Mouse (Mus musculus) MEL (cell line): ENCODE data around the gene Coro7. TPM values are rescaled to one million over a fixed set of nuclear protein-coding genes. Genes with fewer than 3 reads are reported as not detected.

ENCODE experiments used
- DNase-seq: peaks from one replicate; pipeline ENCODE4 v3.0.0; 2011; ENCODE audit warnings: low read depth, low spot score
- H3K27ac ChIP-seq: 2 replicates; pipeline ENCODE4 v1.5.1; 2012; ENCODE audit warnings: low read depth, mild to moderate bottlenecking, control low read depth, low read length, moderate library complexity; ENCODE audit not compliant: control insufficient read depth
- H3K27me3 ChIP-seq, 2 experiments: fragments of 150-350 bp in 1 of 2; sonication (generic) in 1 of 2; 2 replicates each; pipeline ENCODE4 v1.6.1; 2012; ENCODE audit warnings: low read length in 2 of 2, mild to moderate bottlenecking in 2 of 2, improper control_type of control experiment in 1 of 2, moderate library complexity in 1 of 2; ENCODE audit not compliant: insufficient read depth in 2 of 2, control insufficient read depth in 1 of 2
- H3K36me3 ChIP-seq, 2 experiments: 2 replicates each; pipeline ENCODE4 v1.6.1; 2012 to 2014; ENCODE audit warnings: low read length in 2 of 2, improper control_type of control experiment in 1 of 2, inconsistent platforms in 1 of 2, mild to moderate bottlenecking in 1 of 2; ENCODE audit not compliant: insufficient read depth in 2 of 2, control insufficient read depth in 1 of 2
- H3K4me1 ChIP-seq, 2 experiments: fragments of 150-350 bp in 1 of 2; sonication (generic) in 1 of 2; 2 replicates each; pipeline ENCODE4 v1.6.1; 2012; ENCODE audit warnings: low read length in 2 of 2, improper control_type of control experiment in 1 of 2, mild to moderate bottlenecking in 1 of 2; ENCODE audit not compliant: insufficient read depth in 2 of 2, control insufficient read depth in 1 of 2
- H3K4me3 ChIP-seq, 2 experiments: fragments of 150-350 bp in 1 of 2; sonication (generic) in 1 of 2; 2 replicates each; pipeline ENCODE4 v1.5.1; 2012; ENCODE audit warnings: low read depth in 2 of 2, low read length in 2 of 2, mild to moderate bottlenecking in 2 of 2, moderate library complexity in 2 of 2, control low read depth in 1 of 2, improper control_type of control experiment in 1 of 2; ENCODE audit not compliant: control insufficient read depth in 1 of 2, insufficient read depth in 1 of 2
- H3K79me2 ChIP-seq: 2 replicates; pipeline ENCODE4 v1.6.1; 2012; ENCODE audit warnings: mild to moderate bottlenecking, low read length, moderate library complexity; ENCODE audit not compliant: control insufficient read depth, poor library complexity, insufficient read depth
- H3K9ac ChIP-seq: 2 replicates; pipeline ENCODE4 v1.6.1; 2012; ENCODE audit warnings: low read depth, mild to moderate bottlenecking, control low read depth, low read length, moderate library complexity; ENCODE audit not compliant: control insufficient read depth, poor library complexity, severe bottlenecking
- H3K9me3 ChIP-seq: fragments of 150-350 bp; sonication (generic); replicated peaks from 2 replicates; pipeline ENCODE4 v1.6.1; 2012; ENCODE audit warnings: mild to moderate bottlenecking, low read length, improper control_type of control experiment, moderate library complexity; ENCODE audit not compliant: insufficient read depth
- CHD1 ChIP-seq: IDR thresholded peaks from 2 replicates; pipeline ENCODE4 v1.6.1; 2012; ENCODE audit warnings: low read depth, mild to moderate bottlenecking, inconsistent platforms, low read length, improper control_type of control experiment
- CHD2 ChIP-seq: IDR thresholded peaks from 2 replicates; pipeline ENCODE4 v1.6.1; 2011; ENCODE audit warnings: low read length, improper control_type of control experiment
- CTCF ChIP-seq, 3 experiments: IDR thresholded peaks in 2 of 3; conservative IDR thresholded peaks in 1 of 3; 2 replicates each; pipeline ENCODE4 v1.5.1; 2011 to 2012; ENCODE audit warnings: low read length in 3 of 3, low read depth in 2 of 3, mild to moderate bottlenecking in 2 of 3, improper control_type of control experiment in 1 of 3, inconsistent platforms in 1 of 3, mixed read lengths in 1 of 3, moderate library complexity in 1 of 3; ENCODE audit not compliant: control insufficient read depth in 1 of 3, insufficient read depth in 1 of 3, poor library complexity in 1 of 3, severe bottlenecking in 1 of 3
- E2F4 ChIP-seq: IDR thresholded peaks from 2 replicates; pipeline ENCODE4 v1.6.1; 2011; ENCODE audit warnings: low read depth, low read length, improper control_type of control experiment, borderline replicate concordance
- ETS1 ChIP-seq: IDR thresholded peaks from 2 replicates; pipeline ENCODE4 v1.6.1; 2012; ENCODE audit warnings: low read depth, mild to moderate bottlenecking, inconsistent platforms, low read length, improper control_type of control experiment, moderate library complexity
- GABPA ChIP-seq: IDR thresholded peaks from 2 replicates; pipeline ENCODE4 v1.6.1; 2012; ENCODE audit warnings: low read depth, mild to moderate bottlenecking, inconsistent platforms, low read length, improper control_type of control experiment, moderate library complexity
- GATA1 ChIP-seq: IDR thresholded peaks from 2 replicates; pipeline ENCODE4 v1.6.1; 2011; ENCODE audit warnings: low read depth, low read length, improper control_type of control experiment
- JUND ChIP-seq: IDR thresholded peaks from 2 replicates; pipeline ENCODE4 v1.6.1; 2011; ENCODE audit warnings: low read depth, mild to moderate bottlenecking, improper control_type of control experiment, low read length
- MEF2A ChIP-seq: IDR thresholded peaks from 2 replicates; pipeline ENCODE4 v1.6.1; 2014; ENCODE audit warnings: low read depth, mild to moderate bottlenecking, inconsistent platforms, low read length, improper control_type of control experiment; ENCODE audit not compliant: poor library complexity, insufficient replicate concordance, severe bottlenecking; ENCODE audit errors: extremely low read depth
- MXI1 ChIP-seq: IDR thresholded peaks from 2 replicates; pipeline ENCODE4 v1.6.1; 2011; ENCODE audit warnings: mild to moderate bottlenecking, low read depth, low read length, improper control_type of control experiment
- POLR2AphosphoS2 ChIP-seq: IDR thresholded peaks from 2 replicates; pipeline ENCODE4 v1.6.1; 2011; ENCODE audit warnings: low read length, improper control_type of control experiment
- TAL1 ChIP-seq: IDR thresholded peaks from 2 replicates; pipeline ENCODE4 v1.6.1; 2012; ENCODE audit warnings: mild to moderate bottlenecking, inconsistent platforms, low read length, moderate library complexity, mixed read lengths
- TBP ChIP-seq: IDR thresholded peaks from 2 replicates; pipeline ENCODE4 v1.8.0; 2011; ENCODE audit warnings: low read depth, low read length, improper control_type of control experiment
- TCF12 ChIP-seq: IDR thresholded peaks from 2 replicates; pipeline ENCODE4 v1.6.1; 2014; ENCODE audit warnings: low read depth, mild to moderate bottlenecking, inconsistent platforms, low read length, improper control_type of control experiment, moderate library complexity
- USF1 ChIP-seq: IDR thresholded peaks from 2 replicates; pipeline ENCODE4 v1.6.1; 2014; ENCODE audit warnings: low read depth, mild to moderate bottlenecking, inconsistent platforms, low read length, improper control_type of control experiment, moderate library complexity
- ZMIZ1 ChIP-seq: IDR thresholded peaks from 2 replicates; pipeline ENCODE4 v1.6.1; 2012; ENCODE audit warnings: low read depth, mild to moderate bottlenecking, inconsistent platforms, low read length, improper control_type of control experiment, moderate library complexity
- polyA plus RNA-seq, 2 experiments: library from polyadenylated mRNA; stranded (reverse) in 1 of 2; unstranded in 1 of 2; fragments of >175 nt in 1 of 2; fragments of >200 nt in 1 of 2; gene quantifications; 2 replicates each; pipeline versions ENCODE4 v1.2.1 to v1.2.4; 2012; ENCODE audit warnings: low replicate concordance in 2 of 2, low read depth in 1 of 2; ENCODE audit not compliant: insufficient read length in 2 of 2, insufficient read depth in 1 of 2, missing spikeins in 1 of 2
- total RNA-seq: library from RNA; depleted of rRNA; stranded (reverse); fragments of 300-350 nt; gene quantifications from 2 replicates; pipeline ENCODE4 v1.2.3, GENCODE M21; 2012

The Coro7 gene
- total and polyA plus RNA-seq, 3 experiments, result 9.8 to 38.3 TPM; not detected in 1

- H3K27me3 ChIP-seq, result no peaks in the 10 kb centered on the region
- no peak overlapping the region for H3K4me3 ChIP-seq
- H3K9ac ChIP-seq, result no peak overlapping the region
- TF ChIP-seq GATA1 (peak; percentile 36; the same call in 1 of the 2 replicates), TBP (no peak)
- no peaks in the 10 kb centered on the region; a peak in 1 of 4 replicates for H3K4me1 ChIP-seq
- no peaks in the 10 kb centered on the region for H3K36me3 ChIP-seq
- no peaks in the 10 kb centered on the region for H3K9me3 ChIP-seq
- DNase-seq, result no peak
- H3K27ac ChIP-seq, result no peak overlapping the region
- no peaks in the 10 kb centered on the region for H3K79me2 ChIP-seq
Observed at GRCm38 (mm10) chr16:4602189-4602588, 77.4 kb downstream of the Coro7 start.

- no peak overlapping the region for H3K9ac ChIP-seq
- TF ChIP-seq TCF12, result no peak
- no peak for TF ChIP-seq TAL1
- no peak for TF ChIP-seq CTCF (IDR thresholded peaks at IDR 0.05 in 2 of 3, conservative IDR thresholded peaks at IDR 0.05 in 1 of 3; ENCODE audit: control insufficient read depth in 1 of 3, insufficient read depth in 1 of 3, low read depth in 2 of 3, low read length in 3 of 3, poor library complexity in 1 of 3, severe bottlenecking in 1 of 3)
- TF ChIP-seq MEF2A, result no peak
- no peak for TF ChIP-seq USF1
- TF ChIP-seq ZMIZ1, result no peak
- TF ChIP-seq MXI1, result no peak
- TF ChIP-seq E2F4, result no peak
- H3K27ac ChIP-seq, result no peak overlapping the region
- H3K36me3 ChIP-seq, result no peaks in the 10 kb centered on the region
- no peaks in the 10 kb centered on the region; a peak in 1 of 4 replicates for H3K4me1 ChIP-seq
- H3K4me3 ChIP-seq, result no peak overlapping the region
- no peaks in the 10 kb centered on the region for H3K27me3 ChIP-seq
- H3K79me2 ChIP-seq, result no peaks in the 10 kb centered on the region
- no peaks in the 10 kb centered on the region for H3K9me3 ChIP-seq
- no peak for DNase-seq
Observed at GRCm38 (mm10) chr16:4600701-4601310, 78.8 kb downstream of the Coro7 start.

GRCm38 (mm10) chr16:4599616-4600015 lies 80.0 kb downstream of the Coro7 start:
- Histone ChIP-seq H3K27me3 (0 out of 4 replicates have a peak, but pooled peaks cover 0 to 3% of the 10 kb centered on the region in 2 experiments), H3K9me3 (no peaks in the 10 kb centered on the region), H3K4me3 (no peak overlapping the region), H3K27ac (no peak overlapping the region), H3K36me3 (no peaks in the 10 kb centered on the region), H3K9ac (no peak overlapping the region), H3K79me2 (no peaks in the 10 kb centered on the region), H3K4me1 (no peaks in the 10 kb centered on the region; a peak in 1 of 4 replicates)
- TF ChIP-seq GABPA, result no peak
- no peak for TF ChIP-seq CHD1
- no peak for TF ChIP-seq POLR2AphosphoS2
- TF ChIP-seq MEF2A, result no peak
- no peak for TF ChIP-seq E2F4
- no peak for TF ChIP-seq JUND
- TF ChIP-seq ETS1, result no peak
- no peak for TF ChIP-seq CHD2
- DNase-seq, result no peak
